Mouse (Mus musculus) bone marrow macrophage, adult 2 months (primary cell): ENCODE data around the gene Ccdc187.

ENCODE experiments used
- CTCF ChIP-seq: IDR thresholded peaks from 2 replicates; pipeline ENCODE4 v1.5.1; 2012; ENCODE audit warnings: low read depth, mild to moderate bottlenecking, low read length, moderate library complexity
- POLR2A ChIP-seq: IDR thresholded peaks from 2 replicates; pipeline ENCODE4 v1.6.1; 2012; ENCODE audit warnings: mild to moderate bottlenecking, low read depth, low read length, borderline replicate concordance

DNA sequence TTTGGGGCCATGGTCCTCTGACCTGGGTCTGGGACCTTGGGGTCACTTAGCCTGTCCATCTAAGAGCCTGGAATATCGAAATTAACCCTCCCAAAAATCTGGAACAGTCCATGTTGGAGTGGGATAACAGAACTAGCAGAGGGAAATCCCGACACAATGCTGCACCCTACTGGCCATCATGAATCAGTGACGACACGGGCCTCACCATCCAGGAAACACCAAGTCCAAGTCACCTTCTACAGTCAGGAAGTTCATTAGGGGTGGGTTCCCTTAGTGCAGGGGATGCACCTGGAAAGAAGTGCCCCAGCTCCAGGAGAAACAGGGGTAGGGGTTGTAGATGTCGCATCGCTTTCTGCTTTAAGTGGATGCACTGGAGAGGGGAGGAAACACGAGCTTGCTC, 20.7 kb downstream of the Ccdc187 start:
- TF ChIP-seq POLR2A (no peak), CTCF (peak; percentile 83)
